Mouse (Mus musculus) liver, embryonic 14.5 days (tissue): ENCODE measurements around the gene Olfr905. TPM values are rescaled to one million over a fixed set of nuclear protein-coding genes. Genes with fewer than 3 reads are reported as not detected.

Experiments
- ATAC-seq: fragments of 200-750 bp; cut with Nextera tagmentation; 2 replicates; pipeline ENCODE4 v1.8.0; 2017; ENCODE audit warnings: moderate number of reproducible peaks, mild to moderate bottlenecking, moderate library complexity; ENCODE audit not compliant: insufficient read depth
- DNase-seq, 3 experiments: peaks; one replicate each; pipeline ENCODE4 v3.0.0-alpha.2; 2012 to 2013; ENCODE audit warnings: low read depth in 3 of 3, low spot score in 3 of 3
- H3K27ac ChIP-seq: fragments of 300-500 bp; sonication (generic); 2 replicates; pipeline ENCODE4 v1.5.1; 2014; ENCODE audit warnings: moderate library complexity, mild to moderate bottlenecking, control low read depth, inconsistent platforms
- H3K27me3 ChIP-seq: fragments of 300-500 bp; sonication (generic); 2 replicates; pipeline ENCODE4 v1.6.1; 2014; ENCODE audit warnings: mild to moderate bottlenecking, low read length, moderate library complexity; ENCODE audit not compliant: control insufficient read depth, insufficient read depth
- H3K36me3 ChIP-seq: fragments of 300-500 bp; sonication (generic); replicated peaks from 2 replicates; pipeline ENCODE4 v1.6.1; 2014; ENCODE audit warnings: low read depth; ENCODE audit not compliant: control insufficient read depth, insufficient read depth
- H3K4me1 ChIP-seq, 2 experiments: fragments of 200-500 bp in 1 of 2; fragments of 300-500 bp in 1 of 2; sonication (generic) in 1 of 2; replicated peaks; 2 replicates each; pipeline ENCODE4 v1.6.1; 2012 to 2014; ENCODE audit warnings: antibody characterized with exemption in 1 of 2, inconsistent platforms in 1 of 2, low read length in 1 of 2; ENCODE audit not compliant: control insufficient read depth in 2 of 2, insufficient read depth in 2 of 2
- H3K4me2 ChIP-seq: fragments of 300-500 bp; sonication (generic); 2 replicates; pipeline ENCODE4 v1.6.1; 2014; ENCODE audit warnings: low read depth, mild to moderate bottlenecking, control low read depth, moderate library complexity
- H3K4me3 ChIP-seq, 2 experiments: fragments of 200-500 bp in 1 of 2; fragments of 300-500 bp in 1 of 2; sonication (generic) in 1 of 2; 2 replicates each; pipeline ENCODE4 v1.5.1; 2012 to 2014; ENCODE audit warnings: low read depth in 2 of 2, low read length in 2 of 2, mild to moderate bottlenecking in 2 of 2, control low read depth in 1 of 2, inconsistent platforms in 1 of 2, moderate library complexity in 1 of 2; ENCODE audit not compliant: insufficient read depth in 1 of 2
- H3K9ac ChIP-seq: fragments of 300-500 bp; sonication (generic); replicated peaks from 2 replicates; pipeline ENCODE4 v1.6.1; 2014; ENCODE audit warnings: mild to moderate bottlenecking, control low read depth, moderate library complexity
- H3K9me3 ChIP-seq: fragments of 300-500 bp; sonication (generic); 2 replicates; pipeline ENCODE4 v1.6.1; 2016; ENCODE audit warnings: low read length, mixed read lengths; ENCODE audit not compliant: control insufficient read depth
- CTCF ChIP-seq: IDR thresholded peaks from 2 replicates; pipeline ENCODE4 v1.5.1; 2016; ENCODE audit warnings: antibody characterized with exemption, low read depth, control low read depth
- EP300 ChIP-seq: IDR thresholded peaks from 2 replicates; pipeline ENCODE4 v1.6.1; 2016; ENCODE audit warnings: antibody characterized with exemption, low read depth
- WGBS: fragments of 180-500 bp; shearing (Covaris S2); extraction: QIAGEN DNeasy Blood & Tissue Kit; methylation state at CpG from one replicate; pipeline ENCODE4 v1.1.7; 2014; ENCODE audit not compliant: insufficient replicate concordance; 5-methylcytosine and 5-hydroxymethylcytosine counted together
- polyA plus RNA-seq, 2 experiments: library from polyadenylated mRNA; depleted of rRNA in 1 of 2; stranded (reverse) in 1 of 2; unstranded in 1 of 2; fragments of >200 nt; fragmentation: Nextera tagmentation in 1 of 2; extraction: Ambion mirVana in 1 of 2; gene quantifications; 2 replicates each; pipeline versions ENCODE4 v1.2.1 to v1.2.3; 2012 to 2014

Gene Olfr905
- polyA plus RNA-seq, 2 experiments = not detected

DNA sequence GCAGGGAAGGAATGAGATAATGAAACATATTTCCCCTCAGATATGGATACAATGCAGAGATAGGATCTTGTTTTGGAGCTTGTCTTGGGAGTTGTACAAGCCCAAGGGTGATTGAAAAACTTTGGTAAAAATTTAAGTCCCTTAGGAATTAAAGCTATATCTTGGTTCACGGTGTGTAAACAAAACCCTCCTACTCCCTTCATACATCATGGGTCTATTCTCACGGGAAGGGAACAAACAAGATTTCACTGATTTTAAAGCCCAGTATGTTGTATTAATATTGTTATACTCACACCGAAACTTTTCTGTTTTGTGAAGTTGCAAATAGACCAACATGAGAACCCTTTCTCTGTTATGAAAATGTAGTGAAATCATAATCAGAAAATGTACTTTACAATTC is 15.9 kb downstream of the Olfr905 start, which contains the start of gene Olfr906:
Gene Olfr906, plus strand, starts transcription at position 301 of the 400 bp plus-strand sequence.
- H3K27ac ChIP-seq = no peak within 1 kb of the TSS
- DNase-seq = no peak
- H3K4me2 ChIP-seq = no peak within 1 kb of the TSS
- no peaks in the 10 kb centered on the region for H3K9me3 ChIP-seq
- WGBS = 54% methylated on average over 3 of the region's 3 CpGs
- H3K27me3 ChIP-seq = no peaks in the 10 kb centered on the region
- H3K36me3 ChIP-seq = no peaks in the 10 kb centered on the region
- H3K4me3 ChIP-seq = no peak within 1 kb of the TSS
- no peak within 1 kb of the TSS for H3K9ac ChIP-seq
- TF ChIP-seq EP300 = no peak
- no peak for ATAC-seq
- H3K4me1 ChIP-seq = no peaks in the 10 kb centered on the region

DNA sequence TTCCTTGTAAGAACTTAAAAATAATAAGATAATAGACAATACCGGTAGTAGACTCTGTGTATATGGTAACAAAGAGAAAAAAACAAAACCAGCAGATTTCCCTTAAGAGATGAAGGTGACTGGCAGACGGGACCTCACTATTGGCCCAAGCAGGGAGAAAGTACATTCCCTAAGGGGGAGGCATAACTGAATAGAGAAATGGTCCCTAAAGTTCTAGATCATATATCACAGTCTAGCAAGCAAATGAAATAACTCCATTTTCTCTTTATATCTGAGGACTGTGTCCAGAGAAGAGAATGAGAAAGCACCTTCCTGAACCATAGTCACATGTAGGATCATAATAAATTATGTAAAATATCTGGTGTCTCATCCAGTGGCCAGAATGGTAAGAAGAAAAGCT is 24.6 kb downstream of the Olfr905 start, which contains the start of gene Olfr907:
Gene Olfr907, plus strand, starts transcription at position 301 of the 400 bp plus-strand sequence.
- no peak for DNase-seq
- H3K4me3 ChIP-seq = no peak within 1 kb of the TSS
- TF ChIP-seq CTCF = no peak
- no peak for TF ChIP-seq EP300
- no peaks in the 10 kb centered on the region for H3K27me3 ChIP-seq
- no peak for ATAC-seq
- no peak within 1 kb of the TSS for H3K4me2 ChIP-seq
- no peak within 1 kb of the TSS for H3K9ac ChIP-seq
- H3K27ac ChIP-seq = no peak within 1 kb of the TSS
- H3K9me3 ChIP-seq = no peaks in the 10 kb centered on the region
- H3K4me1 ChIP-seq = no peaks in the 10 kb centered on the region
- no peaks in the 10 kb centered on the region for H3K36me3 ChIP-seq
- 60% methylated on average over 2 of the region's 2 CpGs for WGBS

DNA sequence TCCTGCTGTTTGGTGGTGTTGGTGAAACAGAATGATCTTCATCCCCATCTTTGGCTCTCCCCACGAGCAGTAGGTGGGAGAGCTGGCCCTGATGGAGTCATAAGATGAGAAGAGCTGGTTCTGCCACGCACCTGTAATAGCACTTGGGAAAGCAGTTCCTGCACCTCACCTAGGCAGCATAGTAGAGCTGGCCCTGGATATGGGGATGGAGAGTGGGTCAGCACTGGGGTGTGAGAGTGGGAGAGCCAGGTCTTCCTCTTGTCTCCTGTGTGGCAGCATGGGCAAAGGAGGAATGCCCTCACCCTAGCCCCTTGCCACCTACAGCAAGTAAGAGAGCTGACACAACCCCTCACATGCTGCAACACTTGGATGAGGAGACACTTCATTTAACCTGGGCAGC is 41.4 kb downstream of the Olfr905 start:
- no peaks in the 10 kb centered on the region for H3K36me3 ChIP-seq
- TF ChIP-seq EP300 = no peak
- TF ChIP-seq CTCF = no peak
- 34% methylated on average over 2 of the region's 2 CpGs for WGBS
- no peaks in the 10 kb centered on the region for H3K9me3 ChIP-seq
- H3K4me1 ChIP-seq = no peaks in the 10 kb centered on the region
- H3K27ac ChIP-seq = no peak overlapping the region
- ATAC-seq (no peak), DNase-seq (no peak)
- no peak overlapping the region for H3K4me3 ChIP-seq
- no peaks in the 10 kb centered on the region for H3K27me3 ChIP-seq
- H3K9ac ChIP-seq = no peak overlapping the region
- H3K4me2 ChIP-seq = no peak overlapping the region

- TF ChIP-seq CTCF (no peak), EP300 (no peak)
- Histone ChIP-seq H3K27ac (no peak within 1 kb of the TSS), H3K4me1 (no peaks in the 10 kb centered on the region), H3K4me3 (no peak within 1 kb of the TSS), H3K9me3 (no peaks in the 10 kb centered on the region), H3K36me3 (no peaks in the 10 kb centered on the region), H3K4me2 (no peak within 1 kb of the TSS), H3K9ac (no peak within 1 kb of the TSS), H3K27me3 (no peaks in the 10 kb centered on the region)
- ATAC-seq (no peak), DNase-seq (no peak)
- WGBS = 33% methylated on average over 1 of the region's 1 CpGs
These were observed 50.4 kb downstream of the Olfr905 start, which contains the start of gene Olfr911-ps1 for GRCm38 (mm10) chr9:38521280-38521679. Gene Olfr911-ps1 (plus strand): TSS chr9:38521580.

Other genes with a start within 250 kb of the Olfr905 start
- gene Olfr143, start 218.3 kb upstream of the Olfr905 start, polyA plus RNA-seq (2012; rRNA removed) = not detected in 2 replicates
- not detected in 2 replicates for gene Olfr143, start 218.3 kb upstream of the Olfr905 start, polyA plus RNA-seq (2014; fragmentation: Nextera tagmentation; extraction: Ambion mirVana)
- gene Olfr895, start 203.3 kb upstream of the Olfr905 start, polyA plus RNA-seq (2012; rRNA removed) = not detected in 2 replicates
- not detected in 2 replicates for gene Olfr895, start 203.3 kb upstream of the Olfr905 start, polyA plus RNA-seq (2014; fragmentation: Nextera tagmentation; extraction: Ambion mirVana)
- not detected in 2 replicates for gene Olfr896-ps1, start 180.0 kb upstream of the Olfr905 start, polyA plus RNA-seq (2012; rRNA removed)
- gene Olfr896-ps1, start 180.0 kb upstream of the Olfr905 start, polyA plus RNA-seq (2014; fragmentation: Nextera tagmentation; extraction: Ambion mirVana) = not detected in 2 replicates
- gene Olfr25, start 142.0 kb upstream of the Olfr905 start, polyA plus RNA-seq (2012; rRNA removed) = not detected in 2 replicates
- gene Olfr25, start 142.0 kb upstream of the Olfr905 start, polyA plus RNA-seq (2014; fragmentation: Nextera tagmentation; extraction: Ambion mirVana) = not detected in 2 replicates
- gene Olfr898, start 122.7 kb upstream of the Olfr905 start, polyA plus RNA-seq (2012; rRNA removed) = not detected in 2 replicates
- not detected in 2 replicates for gene Olfr898, start 122.7 kb upstream of the Olfr905 start, polyA plus RNA-seq (2014; fragmentation: Nextera tagmentation; extraction: Ambion mirVana)
- not detected in 2 replicates for gene Olfr250, start 104.2 kb upstream of the Olfr905 start, polyA plus RNA-seq (2012; rRNA removed)
- gene Olfr250, start 104.2 kb upstream of the Olfr905 start, polyA plus RNA-seq (2014; fragmentation: Nextera tagmentation; extraction: Ambion mirVana) = not detected in 2 replicates
- not detected in 2 replicates for gene Olfr251, start 94.0 kb upstream of the Olfr905 start, polyA plus RNA-seq (2012; rRNA removed)
- gene Olfr251, start 94.0 kb upstream of the Olfr905 start, polyA plus RNA-seq (2014; fragmentation: Nextera tagmentation; extraction: Ambion mirVana) = not detected in 2 replicates
- not detected in 2 replicates for gene Olfr147, start 69.4 kb upstream of the Olfr905 start, polyA plus RNA-seq (2012; rRNA removed)
- not detected in 2 replicates for gene Olfr147, start 69.4 kb upstream of the Olfr905 start, polyA plus RNA-seq (2014; fragmentation: Nextera tagmentation; extraction: Ambion mirVana)
- not detected in 2 replicates for gene Olfr901, start 41.7 kb upstream of the Olfr905 start, polyA plus RNA-seq (2012; rRNA removed)
- gene Olfr901, start 41.7 kb upstream of the Olfr905 start, polyA plus RNA-seq (2014; fragmentation: Nextera tagmentation; extraction: Ambion mirVana) = not detected in 2 replicates
- not detected in 2 replicates for gene Olfr902, start 23.5 kb upstream of the Olfr905 start, polyA plus RNA-seq (2012; rRNA removed)
- not detected in 2 replicates for gene Olfr902, start 23.5 kb upstream of the Olfr905 start, polyA plus RNA-seq (2014; fragmentation: Nextera tagmentation; extraction: Ambion mirVana)
- not detected in 2 replicates for gene Olfr904, start 8.0 kb upstream of the Olfr905 start, polyA plus RNA-seq (2012; rRNA removed)
- gene Olfr904, start 8.0 kb upstream of the Olfr905 start, polyA plus RNA-seq (2014; fragmentation: Nextera tagmentation; extraction: Ambion mirVana) = not detected in 2 replicates
- not detected in 2 replicates for gene Olfr906, start 16.0 kb downstream of the Olfr905 start, polyA plus RNA-seq (2012; rRNA removed)
- gene Olfr906, start 16.0 kb downstream of the Olfr905 start, polyA plus RNA-seq (2014; fragmentation: Nextera tagmentation; extraction: Ambion mirVana) = not detected in 2 replicates
- not detected in 2 replicates for gene Olfr907, start 24.7 kb downstream of the Olfr905 start, polyA plus RNA-seq (2012; rRNA removed)
- gene Olfr907, start 24.7 kb downstream of the Olfr905 start, polyA plus RNA-seq (2014; fragmentation: Nextera tagmentation; extraction: Ambion mirVana) = not detected in 2 replicates
- gene Olfr911-ps1, start 50.5 kb downstream of the Olfr905 start, polyA plus RNA-seq (2012; rRNA removed) = not detected in 2 replicates
- gene Olfr911-ps1, start 50.5 kb downstream of the Olfr905 start, polyA plus RNA-seq (2014; fragmentation: Nextera tagmentation; extraction: Ambion mirVana) = not detected in 2 replicates
- not detected in 2 replicates for gene Olfr910, start 66.7 kb downstream of the Olfr905 start, polyA plus RNA-seq (2012; rRNA removed)
- not detected in 2 replicates for gene Olfr910, start 66.7 kb downstream of the Olfr905 start, polyA plus RNA-seq (2014; fragmentation: Nextera tagmentation; extraction: Ambion mirVana)
- gene Olfr912, start 109.1 kb downstream of the Olfr905 start, polyA plus RNA-seq (2012; rRNA removed) = not detected in 2 replicates
- gene Olfr912, start 109.1 kb downstream of the Olfr905 start, polyA plus RNA-seq (2014; fragmentation: Nextera tagmentation; extraction: Ambion mirVana) = not detected in 2 replicates
- gene Olfr913, start 121.7 kb downstream of the Olfr905 start, polyA plus RNA-seq (2012; rRNA removed) = not detected in 2 replicates
- not detected in 2 replicates for gene Olfr913, start 121.7 kb downstream of the Olfr905 start, polyA plus RNA-seq (2014; fragmentation: Nextera tagmentation; extraction: Ambion mirVana)
- not detected in 2 replicates for gene Olfr914, start 134.0 kb downstream of the Olfr905 start, polyA plus RNA-seq (2012; rRNA removed)
- not detected in 2 replicates for gene Olfr914, start 134.0 kb downstream of the Olfr905 start, polyA plus RNA-seq (2014; fragmentation: Nextera tagmentation; extraction: Ambion mirVana)
- gene Olfr916, start 188.8 kb downstream of the Olfr905 start, polyA plus RNA-seq (2012; rRNA removed) = not detected in 2 replicates
- gene Olfr916, start 188.8 kb downstream of the Olfr905 start, polyA plus RNA-seq (2014; fragmentation: Nextera tagmentation; extraction: Ambion mirVana) = not detected in 2 replicates
- gene Olfr917, start 194.7 kb downstream of the Olfr905 start, polyA plus RNA-seq (2012; rRNA removed) = not detected in 2 replicates
- not detected in 2 replicates for gene Olfr917, start 194.7 kb downstream of the Olfr905 start, polyA plus RNA-seq (2014; fragmentation: Nextera tagmentation; extraction: Ambion mirVana)
- gene Olfr918, start 203.5 kb downstream of the Olfr905 start, polyA plus RNA-seq (2012; rRNA removed) = not detected in 2 replicates
- gene Olfr918, start 203.5 kb downstream of the Olfr905 start, polyA plus RNA-seq (2014; fragmentation: Nextera tagmentation; extraction: Ambion mirVana) = not detected in 2 replicates
- gene Olfr919, start 232.6 kb downstream of the Olfr905 start, polyA plus RNA-seq (2012; rRNA removed) = not detected in 2 replicates
- gene Olfr919, start 232.6 kb downstream of the Olfr905 start, polyA plus RNA-seq (2014; fragmentation: Nextera tagmentation; extraction: Ambion mirVana) = not detected in 2 replicates
- 3.0 and 4.5 TPM in 2 replicates for gene Vwa5a, start 247.2 kb downstream of the Olfr905 start, polyA plus RNA-seq (2012; rRNA removed)
- gene Vwa5a, start 247.2 kb downstream of the Olfr905 start, polyA plus RNA-seq (2014; fragmentation: Nextera tagmentation; extraction: Ambion mirVana) = 8.5 TPM in 2 replicates